Mouse (Mus musculus) natural killer cell, adult 2 months (primary cell): ENCODE measurements around the gene Arhgef10l.

Experiments
- DNase-seq, 2 experiments: peaks; one replicate each; pipeline ENCODE4 v3.0.0; 2022; ENCODE audit warnings: low spot score in 2 of 2

Gene Arhgef10l

GRCm38 (mm10) chr4:140525674-140526177 is 140.1 kb downstream of the Arhgef10l start:
- DNase-seq: no peak

GRCm38 (mm10) chr4:140524927-140525326 is 140.9 kb downstream of the Arhgef10l start:
- DNase-seq: no peak

DNA sequence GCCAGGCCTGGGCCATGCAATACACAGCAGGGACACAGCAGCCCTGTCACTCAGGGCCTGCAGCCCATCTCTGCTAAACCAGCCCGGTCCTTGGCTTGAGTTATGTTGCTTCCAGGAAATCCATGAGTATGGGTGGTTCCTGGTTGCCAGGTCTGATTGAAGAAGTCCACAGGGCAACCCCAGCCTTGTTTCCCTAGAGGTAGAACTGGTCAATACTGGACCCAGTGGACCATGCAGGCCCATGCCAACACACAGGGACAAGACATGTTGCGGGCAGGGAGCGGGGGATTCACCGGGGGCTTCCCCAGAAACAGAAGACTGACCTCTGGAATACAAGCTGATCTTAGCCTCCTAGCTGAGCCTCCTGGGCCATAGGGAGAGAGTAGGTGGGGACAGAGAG is 142.9 kb downstream of the Arhgef10l start:
- DNase-seq: no peak

- no peak for DNase-seq
Observed at GRCm38 (mm10) chr4:140520719-140521118, 145.1 kb downstream of the Arhgef10l start.

GRCm38 (mm10) chr4:140513797-140514196 is 152.0 kb downstream of the Arhgef10l start:
- DNase-seq: no peak

DNA sequence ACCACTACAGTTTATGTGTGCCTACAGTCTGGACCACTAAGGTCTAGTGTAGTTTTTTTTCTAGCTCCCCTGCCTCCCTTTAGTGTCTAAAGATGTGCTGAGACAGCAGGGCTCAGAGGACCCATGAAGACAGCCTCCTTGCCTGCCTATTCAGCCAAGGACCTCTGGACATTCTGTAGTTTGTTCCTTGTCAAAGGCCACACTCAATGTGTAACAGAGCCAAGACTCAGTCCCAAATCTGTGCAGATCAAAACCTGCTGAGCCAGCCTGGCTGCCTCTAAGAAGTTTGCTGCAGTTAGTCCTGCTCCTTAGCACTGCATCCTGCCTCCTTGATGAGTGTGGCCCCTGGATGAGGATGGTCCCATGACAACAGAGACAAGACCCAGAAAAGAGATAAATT is 156.0 kb downstream of the Arhgef10l start:
- DNase-seq: no peak

GRCm38 (mm10) chr4:140507172-140507714 is 158.6 kb downstream of the Arhgef10l start:
- DNase-seq: no peak

- no peak for DNase-seq
Observed at GRCm38 (mm10) chr4:140505608-140506002, 160.2 kb downstream of the Arhgef10l start.

GRCm38 (mm10) chr4:140504921-140505607 is 160.7 kb downstream of the Arhgef10l start:
- no peak for DNase-seq

- no peak for DNase-seq
Observed at GRCm38 (mm10) chr4:140504067-140504913, 161.5 kb downstream of the Arhgef10l start.

DNA sequence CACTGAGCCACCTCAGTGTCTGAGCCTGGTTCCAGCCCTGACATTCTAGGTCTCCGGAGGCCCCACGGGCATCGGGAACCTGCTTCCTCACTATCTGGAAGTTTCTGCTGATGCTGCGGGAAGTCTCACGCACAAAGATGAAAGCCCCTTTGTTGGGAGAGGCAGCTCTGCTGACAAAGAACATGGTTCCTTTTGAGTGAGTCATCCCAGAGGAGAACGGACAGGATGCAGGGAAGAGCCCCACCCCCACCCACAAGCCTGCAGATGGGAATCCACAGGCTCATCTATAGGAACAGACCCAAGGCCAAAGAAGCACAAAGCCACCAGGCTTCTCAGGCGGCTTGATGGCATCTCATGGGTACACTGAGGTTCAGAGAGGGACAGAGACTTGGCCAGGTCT is 165.0 kb downstream of the Arhgef10l start:
- DNase-seq: no peak

DNA sequence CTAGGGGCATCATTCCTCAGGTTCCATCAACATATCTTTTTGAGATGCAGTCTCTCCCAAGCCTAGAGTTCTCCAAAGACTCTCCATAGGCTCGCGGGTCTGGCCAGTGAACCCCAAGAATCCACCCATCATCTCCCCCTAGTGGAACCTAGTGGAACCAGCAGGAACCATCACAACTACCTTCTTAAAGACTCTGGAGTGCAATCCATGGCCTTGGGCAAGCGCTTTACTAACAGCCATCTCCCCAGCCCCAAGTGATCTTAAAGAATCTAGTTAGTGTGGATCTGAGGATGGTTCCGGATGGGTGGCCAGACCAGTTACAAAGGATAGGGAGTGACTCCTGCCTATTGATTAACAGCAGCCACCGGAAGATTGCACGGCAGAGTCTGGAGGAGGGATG is 166.2 kb downstream of the Arhgef10l start:
- no peak for DNase-seq

DNA sequence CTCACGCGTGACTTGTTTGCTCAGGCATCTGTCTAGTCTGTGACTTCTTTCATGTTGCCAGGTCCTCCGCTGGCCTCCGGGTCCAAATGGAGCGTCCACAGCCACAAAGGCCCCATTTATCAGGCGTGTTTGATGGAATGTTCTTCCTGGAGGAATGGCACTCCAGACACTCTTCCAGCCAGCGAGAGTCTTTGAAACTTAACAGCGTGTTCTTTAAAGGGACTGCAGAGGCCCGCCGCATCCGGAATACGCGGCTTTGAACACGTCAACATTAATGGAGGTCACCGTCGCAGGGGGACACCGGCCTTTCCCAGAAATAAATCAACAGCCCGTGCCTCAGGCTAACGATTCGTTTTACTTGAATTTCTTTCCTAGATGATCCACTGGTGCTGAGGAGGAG is 168.6 kb downstream of the Arhgef10l start:
- no peak for DNase-seq

DNA sequence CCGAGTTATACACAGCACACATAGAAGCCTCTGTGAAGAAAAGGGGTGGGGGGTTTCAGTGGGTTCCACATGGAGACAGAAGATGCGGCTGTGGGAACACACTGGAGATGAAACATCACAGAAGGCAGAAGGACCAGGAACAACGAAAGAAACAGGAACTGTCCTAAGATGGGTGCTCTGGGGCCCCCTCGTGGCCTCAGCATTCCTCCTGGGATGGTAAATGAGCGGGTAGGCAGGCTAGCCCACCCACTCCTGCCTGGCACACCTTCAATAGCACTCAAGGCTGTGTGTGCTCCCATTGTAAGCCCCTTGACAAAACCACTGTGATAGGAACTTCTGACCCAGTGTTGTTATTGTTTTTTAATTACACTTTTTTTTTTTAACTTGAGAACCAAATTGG is 174.3 kb downstream of the Arhgef10l start:
- no peak for DNase-seq

- DNase-seq: no peak
Observed at GRCm38 (mm10) chr4:140485442-140485841, 180.4 kb downstream of the Arhgef10l start.

- no peak for DNase-seq
Observed at GRCm38 (mm10) chr4:140483134-140483533, 182.7 kb downstream of the Arhgef10l start.

DNA sequence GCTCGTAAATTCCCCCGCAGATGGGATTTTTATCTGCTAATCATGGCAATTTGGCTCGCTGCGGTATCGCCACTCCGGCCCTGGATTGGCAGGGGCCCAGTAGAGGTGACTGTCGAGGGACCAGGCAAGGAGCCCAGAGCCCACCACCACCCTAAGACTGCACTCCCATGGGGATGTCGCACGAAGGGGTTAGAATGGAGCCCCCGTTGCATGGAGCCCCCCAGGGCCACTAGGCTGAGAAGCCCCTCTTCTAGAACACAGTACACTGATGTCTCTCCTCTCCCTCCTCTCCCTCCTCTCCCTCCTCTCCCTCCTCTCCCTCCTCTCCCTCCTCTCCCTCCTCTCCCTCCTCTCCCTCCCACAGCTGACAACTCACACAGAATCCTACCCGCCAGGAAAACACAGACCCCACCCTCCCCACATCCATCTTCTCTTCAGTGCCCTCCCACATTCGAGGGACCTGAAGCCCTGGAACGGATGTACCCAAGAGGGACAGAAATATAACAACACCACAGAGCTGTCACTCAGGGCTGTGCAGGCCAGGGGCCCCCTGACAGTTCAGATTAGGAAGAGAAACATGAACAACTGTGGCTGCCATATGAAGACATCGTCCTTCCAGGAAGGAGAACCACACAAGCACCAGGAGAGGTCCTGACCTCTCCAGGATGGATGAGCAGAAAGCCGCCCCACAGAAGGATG is 185.3 kb downstream of the Arhgef10l start:
- DNase-seq: no peak

DNA sequence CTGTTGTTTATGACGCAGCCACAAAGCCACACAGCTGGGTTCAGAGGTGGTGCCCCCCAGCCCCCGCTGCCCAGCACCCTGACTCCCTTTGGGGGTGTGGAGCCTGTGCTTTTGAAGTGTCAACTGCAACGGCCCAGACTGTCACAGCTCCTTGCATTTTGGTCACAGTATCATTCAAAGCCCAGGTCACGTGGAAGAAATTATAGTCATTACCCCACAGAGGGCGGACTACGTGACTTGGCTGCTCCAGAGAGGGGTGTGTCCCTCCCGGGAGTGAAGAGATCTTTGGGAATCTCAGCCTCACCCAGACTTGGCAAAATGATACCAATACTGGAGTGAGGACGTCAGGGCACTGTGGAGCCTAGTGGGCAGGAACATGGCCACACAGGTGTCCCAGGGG is 190.6 kb downstream of the Arhgef10l start:
- DNase-seq: no peak

DNA sequence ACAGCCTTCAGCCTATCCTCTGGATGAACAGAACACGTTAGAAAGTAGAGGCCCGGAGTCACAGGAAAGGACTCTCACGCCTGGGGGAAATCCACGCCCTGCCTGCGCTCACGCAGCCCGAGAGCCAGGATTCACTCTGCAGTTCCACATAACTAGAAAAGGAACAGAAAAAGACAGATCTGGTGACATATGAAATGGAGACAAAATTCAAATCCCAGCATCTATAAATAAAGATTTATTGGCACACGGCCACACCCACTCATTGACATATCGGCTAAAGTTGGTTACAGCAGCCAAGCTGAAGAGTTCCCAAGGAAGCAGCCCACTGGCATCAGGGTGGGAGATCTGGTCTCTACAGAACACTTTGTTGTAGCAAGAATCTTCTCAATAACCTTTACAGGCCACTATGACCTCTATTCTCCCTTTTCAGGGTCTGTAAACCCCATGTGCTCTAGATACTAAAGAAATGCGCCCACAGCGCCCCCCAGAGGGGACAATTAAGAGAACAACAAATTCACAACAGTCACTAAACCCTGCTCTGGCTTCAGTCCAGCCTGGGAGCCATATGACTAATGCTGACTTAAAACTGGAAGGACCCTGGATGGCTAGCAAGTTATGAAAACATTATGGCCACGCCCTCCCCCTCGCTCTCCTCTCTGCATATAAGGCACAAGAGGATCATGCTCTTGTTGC is 195.9 kb downstream of the Arhgef10l start:
- DNase-seq: no peak

DNA sequence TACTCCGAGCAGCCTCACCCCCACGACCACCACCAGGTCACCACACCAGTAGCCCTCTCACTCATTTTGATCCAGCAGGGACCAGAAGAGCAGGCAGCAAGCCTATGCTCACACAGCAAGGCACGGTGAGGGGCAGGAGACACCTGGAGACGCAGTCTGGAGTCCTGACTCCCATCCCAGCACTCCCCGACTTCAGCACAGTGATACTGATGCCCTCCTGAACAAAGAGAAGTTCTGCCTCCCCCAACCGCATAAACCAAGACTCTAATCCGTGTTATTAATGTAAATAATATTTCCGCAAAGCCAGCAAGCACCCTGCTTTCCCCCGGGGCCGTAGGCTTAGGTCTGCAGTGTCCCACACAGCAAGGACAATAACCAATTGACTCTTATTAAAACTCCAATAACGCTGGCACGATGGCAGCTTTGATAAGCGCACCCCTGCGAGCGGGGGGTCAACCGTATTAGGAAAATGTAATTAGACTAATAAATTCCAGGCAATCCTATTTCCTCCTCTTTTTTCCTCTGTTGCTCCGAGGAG is 198.5 kb downstream of the Arhgef10l start:
- no peak for DNase-seq
